Mouse (Mus musculus) heart, embryonic 12.5 days (tissue): Measurements from ENCODE around the gene Sbf2. TPM values are rescaled to one million over a fixed set of nuclear protein-coding genes. Genes with fewer than 3 reads are reported as not detected.
A peak's percentile ranks its signal among the peaks of the same experiment; 100 is the strongest.
"Not testable (repeated sequence)": the region's sequence is repeated elsewhere in the genome, so short reads cannot be mapped to it uniquely, and the experiment has no call there.

Experiments used
- ATAC-seq: fragments of 200-750 bp; cut with Nextera tagmentation; 2 replicates; pipeline ENCODE4 v1.8.0; 2017; ENCODE audit warnings: moderate TSS enrichment, moderate library complexity; ENCODE audit not compliant: insufficient number of reproducible peaks, low FRiP score
- H3K27ac ChIP-seq: fragments of 300-500 bp; sonication (generic); 2 replicates; pipeline ENCODE4 v1.5.1; 2016; ENCODE audit warnings: mild to moderate bottlenecking, moderate library complexity; ENCODE audit not compliant: poor library complexity, severe bottlenecking
- H3K27me3 ChIP-seq: fragments of 300-500 bp; sonication (generic); replicated peaks from 2 replicates; pipeline ENCODE4 v1.6.1; 2016; ENCODE audit warnings: mild to moderate bottlenecking, moderate library complexity
- H3K36me3 ChIP-seq: fragments of 300-500 bp; sonication (generic); 2 replicates; pipeline ENCODE4 v1.6.1; 2016; ENCODE audit warnings: mild to moderate bottlenecking, moderate library complexity
- H3K4me1 ChIP-seq: fragments of 300-500 bp; sonication (generic); replicated peaks from 2 replicates; pipeline ENCODE4 v1.6.1; 2016; ENCODE audit warnings: mild to moderate bottlenecking
- H3K4me2 ChIP-seq: fragments of 300-500 bp; sonication (generic); 2 replicates; pipeline ENCODE4 v1.6.1; 2016; ENCODE audit warnings: mild to moderate bottlenecking, moderate library complexity
- H3K4me3 ChIP-seq: fragments of 300-500 bp; sonication (generic); 2 replicates; pipeline ENCODE4 v1.5.1; 2016; ENCODE audit warnings: mild to moderate bottlenecking
- H3K9ac ChIP-seq: fragments of 300-500 bp; sonication (generic); 2 replicates; pipeline ENCODE4 v1.6.1; 2016; ENCODE audit warnings: mild to moderate bottlenecking, moderate library complexity
- H3K9me3 ChIP-seq: fragments of 300-500 bp; sonication (generic); replicated peaks from 2 replicates; pipeline ENCODE4 v1.6.1; 2016; ENCODE audit warnings: mild to moderate bottlenecking, moderate library complexity
- WGBS: fragments of 180-500 bp; shearing (Covaris S2); methylation state at CpG from one replicate; pipeline ENCODE4 v1.1.7; 2016; 5-methylcytosine and 5-hydroxymethylcytosine counted together
- polyA plus RNA-seq: library from polyadenylated mRNA; unstranded; fragments of >200 nt; fragmentation: Nextera tagmentation; extraction: Ambion mirVana; gene quantifications from 2 replicates; pipeline ENCODE4 v1.2.1, GENCODE M21; 2016

The Sbf2 gene
- polyA plus RNA-seq, 1 experiment from 2014 or later, result 39.2 TPM

DNA sequence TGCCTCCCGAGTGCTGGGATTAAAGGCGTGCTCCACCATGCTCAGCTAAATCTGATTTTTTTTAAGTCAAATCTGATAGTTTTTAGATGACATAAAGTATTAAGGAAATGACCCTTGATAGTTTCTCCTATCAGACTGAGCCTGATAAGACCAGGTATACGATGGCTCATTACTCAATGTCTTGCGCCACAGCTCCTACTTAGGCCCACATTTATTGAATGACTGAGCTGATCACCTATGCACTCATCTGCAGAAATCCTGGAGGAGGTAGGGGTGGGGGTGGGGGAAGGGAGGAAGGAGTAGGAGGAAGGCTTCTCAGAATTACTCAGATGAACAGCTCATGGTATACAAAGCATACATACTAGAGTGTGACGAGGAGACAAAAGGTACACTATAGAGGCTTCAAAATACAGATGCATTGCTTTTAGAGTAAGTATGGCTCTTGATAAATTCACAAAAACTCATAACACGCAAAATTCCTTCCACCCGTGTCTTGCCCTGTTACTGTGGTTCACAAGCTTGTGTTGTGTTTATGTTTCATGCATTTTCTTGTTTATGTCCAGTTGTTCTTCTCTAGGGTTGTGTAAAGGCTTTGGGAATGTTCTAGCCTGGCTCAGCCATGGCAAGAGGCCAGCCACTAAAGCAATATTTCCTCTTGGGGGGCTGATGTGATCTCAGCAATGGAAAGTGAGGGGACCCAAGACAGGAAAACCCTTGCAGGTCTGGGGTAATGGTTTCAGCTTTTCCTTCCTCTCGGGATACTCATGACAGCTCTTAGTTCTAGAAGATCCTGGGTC, 32.1 kb upstream of the Sbf2 start:
- H3K4me2 ChIP-seq, result no peak overlapping the region
- H3K27me3 ChIP-seq, result no peaks in the 10 kb centered on the region
- H3K4me1 ChIP-seq, result peaks cover 49% of the 10 kb centered on the region
- H3K4me3 ChIP-seq, result no peak overlapping the region
- H3K9ac ChIP-seq, result no peak overlapping the region
- peaks cover 7% of the 10 kb centered on the region for H3K9me3 ChIP-seq
- H3K36me3 ChIP-seq, result no peaks in the 10 kb centered on the region
- 81% methylated on average over 8 of the region's 8 CpGs for WGBS
- no peak overlapping the region for H3K27ac ChIP-seq
- ATAC-seq, result no peak

DNA sequence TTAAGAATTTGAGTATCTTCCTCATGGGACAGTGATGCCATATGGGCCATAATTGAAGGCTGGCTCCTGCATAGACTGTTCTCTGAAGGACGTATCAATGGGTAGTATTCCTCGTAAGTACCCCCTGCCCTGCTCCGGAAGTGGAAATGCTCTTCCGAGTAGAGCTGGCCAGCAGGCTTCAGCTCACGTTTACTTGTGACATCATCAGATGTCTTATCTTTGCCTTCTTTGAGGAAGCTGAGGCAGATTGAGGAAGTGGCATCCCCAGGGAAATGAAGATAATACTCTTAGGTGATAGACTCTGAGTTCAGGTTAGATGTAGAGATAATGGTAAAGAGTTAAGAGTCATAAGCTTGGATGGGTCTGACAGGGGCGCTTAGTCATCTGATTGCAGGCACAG, 31.1 kb upstream of the Sbf2 start:
- 70% methylated on average over 6 of the region's 6 CpGs for WGBS
- H3K27ac ChIP-seq, result no peak overlapping the region
- ATAC-seq, result no peak

DNA sequence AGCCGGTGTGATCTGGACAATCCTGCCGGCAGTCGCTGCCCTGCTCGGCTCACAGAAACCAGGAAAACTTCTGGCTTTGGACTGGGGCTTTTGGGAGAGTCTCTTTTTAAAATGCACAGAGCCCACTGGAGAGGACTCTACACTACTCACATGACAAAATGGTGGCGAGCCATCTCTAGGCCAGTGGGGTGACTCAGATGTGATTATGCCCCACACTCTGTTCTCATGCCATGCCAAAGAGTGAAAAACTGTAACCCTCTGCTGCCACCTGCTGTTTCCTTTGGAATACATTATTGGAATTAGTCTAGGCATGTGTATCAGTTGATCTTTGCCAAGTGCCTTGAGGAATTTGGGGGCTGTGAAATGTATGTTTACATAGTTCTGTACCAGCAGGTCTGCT, 30.6 kb upstream of the Sbf2 start:
- no peak; the same call in 1 of the 2 replicates for ATAC-seq

More for the DNA sequence above, 31.1 kb upstream of the Sbf2 start:
- Histone ChIP-seq H3K4me1 (peaks cover 59% of the 10 kb centered on the region), H3K4me3 (no peak overlapping the region), H3K27me3 (no peaks in the 10 kb centered on the region), H3K4me2 (no peak overlapping the region), H3K9me3 (peaks cover 7% of the 10 kb centered on the region), H3K9ac (no peak overlapping the region), H3K36me3 (no peaks in the 10 kb centered on the region)

GRCm38 (mm10) chr7:110639958-110640357, 25.2 kb upstream of the Sbf2 start:
- H3K36me3 ChIP-seq, H3K9me3 ChIP-seq, H3K27ac ChIP-seq, H3K4me3 ChIP-seq, H3K9ac ChIP-seq, H3K4me2 ChIP-seq, ATAC-seq, H3K27me3 ChIP-seq: not testable (repeated sequence)
- 93% methylated on average over 3 of the region's 3 CpGs for WGBS
- peaks cover 40% of the 10 kb centered on the region for H3K4me1 ChIP-seq

More for the DNA sequence above, 30.6 kb upstream of the Sbf2 start:
- Histone ChIP-seq H3K4me1 (peaks cover 60% of the 10 kb centered on the region), H3K36me3 (no peaks in the 10 kb centered on the region), H3K9ac (no peak overlapping the region), H3K4me2 (no peak overlapping the region), H3K27me3 (no peaks in the 10 kb centered on the region), H3K27ac (no peak overlapping the region), H3K9me3 (peaks cover 7% of the 10 kb centered on the region), H3K4me3 (no peak overlapping the region)
- 69% methylated on average over 5 of the region's 5 CpGs for WGBS

DNA sequence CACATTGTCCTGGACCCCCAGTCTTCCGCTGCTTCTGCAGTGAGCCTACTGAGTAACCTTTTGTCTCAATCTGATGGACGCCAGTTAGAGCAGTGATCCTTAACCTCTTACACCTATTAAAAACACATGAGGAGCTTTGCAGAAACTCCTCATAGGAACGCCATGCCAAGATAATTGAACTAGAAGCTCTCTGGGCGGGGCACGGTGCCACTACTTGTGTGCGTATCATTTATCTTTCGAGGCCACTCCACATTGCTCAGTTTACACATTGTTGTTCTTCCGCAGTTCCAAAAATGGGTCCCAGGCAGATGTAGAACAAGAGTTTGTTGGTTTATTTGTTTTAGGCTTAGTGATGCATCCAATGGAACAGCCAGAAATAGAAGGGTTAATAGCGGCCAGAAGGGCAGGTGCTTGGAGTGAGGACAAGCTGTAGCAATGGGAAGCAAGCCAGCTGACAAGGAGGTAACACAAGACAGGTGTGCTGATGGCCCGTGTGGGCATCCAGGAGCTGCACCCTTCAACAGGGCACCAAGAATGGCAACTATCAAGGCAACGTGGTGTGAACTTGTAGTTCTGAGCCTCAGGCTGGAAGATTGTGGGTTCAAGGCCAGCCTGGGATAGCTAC, 24.7 kb upstream of the Sbf2 start:
- peaks cover 35% of the 10 kb centered on the region for H3K4me1 ChIP-seq
- ATAC-seq, result no peak
- 80% methylated on average over 11 of the region's 11 CpGs for WGBS

DNA sequence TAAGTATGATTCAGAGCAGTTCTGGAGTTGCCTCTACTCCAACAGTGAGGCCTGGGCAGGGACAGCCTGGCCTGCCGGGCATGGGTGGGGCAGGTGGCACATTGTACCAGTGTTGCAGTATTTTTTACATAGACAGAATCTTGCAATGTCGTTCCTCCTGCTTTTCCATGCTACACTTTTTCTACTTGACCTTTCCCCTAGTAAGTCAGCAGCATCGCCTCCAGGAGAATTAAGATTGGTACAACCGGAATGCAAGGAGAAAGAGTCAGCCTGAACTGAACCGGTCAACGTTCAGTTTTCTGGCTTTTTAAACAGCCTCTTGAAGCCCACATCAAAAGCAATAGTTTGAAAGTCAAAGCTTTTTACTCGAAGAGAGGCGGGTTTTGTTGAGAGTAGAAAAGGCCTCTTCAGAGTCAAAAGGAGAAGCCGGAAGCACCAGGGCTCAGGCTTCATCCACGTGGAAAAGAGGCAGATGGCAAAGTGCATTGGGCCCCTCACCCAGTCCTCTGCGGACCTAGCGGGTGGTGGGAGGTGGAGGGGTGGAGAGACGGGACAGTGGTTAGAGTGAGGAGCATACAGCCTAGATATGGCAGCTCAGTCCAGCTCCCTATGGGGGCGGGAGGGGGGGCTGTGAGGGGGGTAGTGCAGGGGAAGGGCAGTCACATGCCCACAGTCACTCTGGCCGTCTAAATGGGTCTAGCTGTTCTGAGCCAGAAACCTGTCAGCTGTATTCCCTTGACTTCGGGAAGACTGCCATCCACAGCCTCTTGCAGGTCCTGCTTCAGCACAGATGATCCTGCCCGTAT, 23.8 kb upstream of the Sbf2 start:
- H3K9ac ChIP-seq, result no peak overlapping the region
- H3K4me3 ChIP-seq, result no peak overlapping the region
- H3K27ac ChIP-seq, result no peak overlapping the region
- H3K27me3 ChIP-seq, result no peaks in the 10 kb centered on the region
- ATAC-seq, result peak; percentile 42; the same call in 1 of the 2 replicates
- no peak overlapping the region for H3K4me2 ChIP-seq
- no peaks in the 10 kb centered on the region for H3K9me3 ChIP-seq
- WGBS, result 52% methylated on average over 17 of the region's 17 CpGs
- H3K36me3 ChIP-seq, result no peaks in the 10 kb centered on the region
- H3K4me1 ChIP-seq, result peaks cover 30% of the 10 kb centered on the region

More for the DNA sequence above, 24.7 kb upstream of the Sbf2 start:
- no peak overlapping the region for H3K9ac ChIP-seq
- H3K27me3 ChIP-seq, result no peaks in the 10 kb centered on the region
- no peak overlapping the region for H3K27ac ChIP-seq
- no peak overlapping the region for H3K4me3 ChIP-seq
- no peaks in the 10 kb centered on the region for H3K9me3 ChIP-seq
- no peaks in the 10 kb centered on the region for H3K36me3 ChIP-seq
- no peak overlapping the region for H3K4me2 ChIP-seq

DNA sequence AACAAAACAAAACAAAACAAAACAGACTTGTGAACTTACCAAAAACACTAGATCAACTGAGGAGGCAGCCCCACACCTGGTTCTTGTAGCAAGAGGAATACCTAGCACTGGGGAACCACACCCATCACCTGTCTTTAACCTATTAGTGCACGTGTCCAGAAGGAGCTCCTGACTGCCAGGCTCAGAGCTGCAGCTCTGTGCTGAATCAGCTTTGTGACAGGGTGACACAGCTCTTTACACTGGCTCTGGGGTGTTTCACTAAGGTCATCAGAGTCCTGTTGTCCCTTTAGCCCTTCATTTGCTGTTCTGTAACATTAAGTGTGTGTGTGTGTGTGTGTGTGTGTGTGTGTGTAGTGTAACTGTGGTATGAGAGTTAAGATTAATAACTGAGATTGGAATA, 21.8 kb upstream of the Sbf2 start:
- H3K27ac ChIP-seq, result no peak overlapping the region
- 29% methylated on average over 1 of the region's 1 CpGs for WGBS
- no peaks in the 10 kb centered on the region for H3K36me3 ChIP-seq
- no peak overlapping the region for H3K4me3 ChIP-seq
- no peaks in the 10 kb centered on the region for H3K27me3 ChIP-seq
- no peaks in the 10 kb centered on the region for H3K9me3 ChIP-seq
- no peak for ATAC-seq
- no peak overlapping the region for H3K9ac ChIP-seq
- peaks cover 18% of the 10 kb centered on the region for H3K4me1 ChIP-seq
- H3K4me2 ChIP-seq, result no peak overlapping the region

GRCm38 (mm10) chr7:110635929-110636328, 21.2 kb upstream of the Sbf2 start:
- no peak for ATAC-seq
- H3K4me3 ChIP-seq, result no peak overlapping the region
- 69% methylated on average over 3 of the region's 3 CpGs for WGBS

DNA sequence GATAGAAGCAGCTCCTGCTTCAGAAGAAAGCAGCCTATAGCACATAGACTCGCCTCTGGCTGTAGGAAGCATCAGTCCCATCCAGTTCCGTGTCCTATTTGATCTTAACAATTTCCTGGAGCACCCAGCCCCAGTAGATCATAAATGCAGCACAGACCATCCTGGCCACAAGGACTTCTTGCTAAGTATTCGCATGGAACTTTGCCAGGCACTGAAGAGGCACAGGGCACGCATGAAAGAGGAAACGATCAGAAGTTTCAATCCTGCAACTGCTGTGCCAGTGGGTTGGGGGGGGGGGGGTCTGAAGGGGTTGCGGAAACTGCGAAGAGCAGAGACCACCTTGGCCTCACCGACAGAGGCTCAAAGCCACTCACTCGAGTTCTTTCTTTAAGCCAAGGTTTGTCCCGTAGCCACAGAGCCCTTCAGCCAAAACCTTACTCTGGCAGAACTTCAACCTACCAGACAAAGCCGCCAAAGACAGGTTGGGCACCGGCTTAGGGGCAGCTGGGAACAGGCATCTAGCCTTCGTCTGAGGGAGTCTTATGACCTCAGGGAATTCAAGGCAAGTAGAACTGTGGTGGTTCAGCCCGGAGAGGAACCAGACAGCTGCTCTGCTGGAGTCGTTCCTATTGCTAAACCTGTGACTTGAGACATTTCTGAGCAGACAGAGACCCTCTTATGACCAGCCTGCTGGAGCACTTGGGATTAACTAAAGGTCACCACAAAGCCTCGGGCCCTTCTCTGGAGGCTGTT, 16.6 kb upstream of the Sbf2 start:
- no peak for ATAC-seq
- Histone ChIP-seq H3K27me3 (peaks cover 17% of the 10 kb centered on the region), H3K4me1 (peaks cover 28% of the 10 kb centered on the region), H3K4me3 (no peak overlapping the region), H3K36me3 (no peaks in the 10 kb centered on the region), H3K4me2 (peak overlapping the region; percentile 85; the same call in 1 of the 2 replicates), H3K9ac (0 out of 2 replicates have a peak overlapping the region, but pooled peaks have one; percentile 54), H3K9me3 (no peaks in the 10 kb centered on the region), H3K27ac (no peak overlapping the region)
- 63% methylated on average over 16 of the region's 16 CpGs for WGBS

More at GRCm38 (mm10) chr7:110635929-110636328, 21.2 kb upstream of the Sbf2 start:
- Histone ChIP-seq H3K4me1 (peaks cover 12% of the 10 kb centered on the region), H3K27me3 (no peaks in the 10 kb centered on the region), H3K27ac (no peak overlapping the region), H3K9me3 (no peaks in the 10 kb centered on the region), H3K4me2 (no peak overlapping the region), H3K36me3 (no peaks in the 10 kb centered on the region), H3K9ac (no peak overlapping the region)

DNA sequence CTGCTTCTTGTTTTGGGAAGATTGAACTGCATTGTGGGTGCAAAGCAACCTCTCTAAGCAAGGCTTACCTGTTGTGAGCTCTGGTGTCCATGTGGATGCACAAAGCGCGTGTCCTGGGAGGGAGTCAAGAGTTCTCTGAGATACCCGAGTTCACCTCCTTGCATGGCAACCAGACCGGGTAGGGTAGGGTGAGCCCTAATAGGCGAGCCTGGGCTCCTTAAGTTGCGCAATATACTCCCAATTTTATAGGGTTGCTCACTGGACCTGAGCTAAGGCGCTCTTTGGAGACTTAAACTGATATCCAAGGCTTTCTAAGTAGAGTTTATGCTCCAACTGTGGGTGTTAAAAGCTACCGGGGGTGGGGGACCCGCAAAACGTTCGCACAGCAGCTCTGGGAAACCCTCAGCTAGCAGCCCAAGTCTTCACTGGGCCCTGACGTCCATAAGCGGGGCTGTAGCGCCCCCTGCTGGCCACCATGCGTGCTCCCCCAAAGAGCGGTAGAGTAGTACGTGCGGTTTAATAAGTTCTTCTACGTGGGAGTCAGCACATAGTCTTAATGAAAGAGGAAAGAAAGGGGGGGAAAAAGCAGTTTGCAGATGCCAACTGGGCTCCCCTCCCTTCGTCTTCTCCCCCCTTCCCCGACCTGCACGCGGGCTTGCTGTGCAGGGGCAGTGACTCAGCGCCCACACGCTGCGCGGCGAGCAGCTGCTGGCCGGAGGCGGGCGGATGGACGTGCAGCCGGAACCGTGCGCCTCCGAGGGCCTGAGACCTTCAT, 15.4 kb upstream of the Sbf2 start:
- peak overlapping the region; percentile 54 for H3K9ac ChIP-seq
- peak; percentile 72 for ATAC-seq
- H3K36me3 ChIP-seq, result no peaks in the 10 kb centered on the region
- peak overlapping the region; percentile 85 for H3K4me2 ChIP-seq
- peak overlapping the region; percentile 53 for H3K4me3 ChIP-seq
- H3K27me3 ChIP-seq, result peaks cover 18% of the 10 kb centered on the region
- peak overlapping the region; percentile 49; the same call in 1 of the 2 replicates for H3K27ac ChIP-seq
- H3K9me3 ChIP-seq, result no peaks in the 10 kb centered on the region
- peaks cover 39% of the 10 kb centered on the region for H3K4me1 ChIP-seq
- WGBS, result 1% methylated on average over 36 of the region's 36 CpGs
